Mouse (Mus musculus): ENCODE measurements around the gene Mob3b.

GRCm38 (mm10) chr4:35012401-35013307 lies 144.6 kb downstream of the Mob3b start:
- no peak for TF ChIP-seq EP300 (IDR thresholded peaks at IDR 0.05; ENCODE audit: low read depth)
- TF ChIP-seq CTCF (IDR thresholded peaks at IDR 0.05; ENCODE audit: low read depth) = no peak
